In the genomic region with DNA sequence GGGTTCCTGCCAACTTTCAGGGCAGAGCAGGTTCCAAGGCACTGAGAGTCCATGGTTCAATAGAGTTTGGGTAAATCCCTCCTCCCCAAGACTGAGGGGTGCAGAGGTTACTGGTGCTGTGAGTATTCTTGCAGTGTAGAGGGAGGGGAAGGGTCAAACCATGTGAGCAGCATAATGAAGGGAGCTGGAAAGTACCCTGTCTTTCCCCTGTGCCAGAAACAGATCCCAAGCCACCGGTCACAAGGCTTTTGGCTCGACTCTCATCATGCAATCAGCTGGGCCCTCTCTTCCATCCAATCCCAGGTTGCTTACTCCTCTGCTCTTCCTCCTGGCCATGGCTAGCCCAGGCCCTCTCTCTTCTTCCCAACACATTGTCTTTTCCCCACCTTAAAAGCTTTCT, we compare ENCODE assay signal across 27 mouse cellular contexts.
"Had no signal": no experiment of that assay in that cellular context is flagged by ENCODE, and none has a peak within 500 bp of the region (broad histone marks: within the 10 kb centered on the region; RNA-seq: fewer than 3 reads in every experiment).

No protein-coding gene starts in this region.

- H3K9me3 ChIP-seq: embryonic facial prominence, embryonic 15.5 days had no signal

- ATAC-seq: forebrain, embryonic 13.5 days; forebrain, embryonic 14.5 days; forebrain, embryonic 15.5 days; forebrain, embryonic 16.5 days; forebrain, postnatal 0 days had no signal

- H3K27me3 ChIP-seq: embryonic facial prominence, embryonic 15.5 days; forebrain, embryonic 15.5 days had no signal

- H3K4me3 ChIP-seq: embryonic facial prominence, embryonic 10.5 days; embryonic facial prominence, embryonic 12.5 days; embryonic facial prominence, embryonic 13.5 days; embryonic facial prominence, embryonic 15.5 days; erythroblast, embryonic 14.5 days; forebrain, embryonic 10.5 days; forebrain, embryonic 12.5 days; forebrain, embryonic 13.5 days; forebrain, embryonic 15.5 days; gastrocnemius, adult 2 months; heart, adult 2 months; heart, embryonic 10.5 days had no signal

- H3K4me2 ChIP-seq: embryonic facial prominence, embryonic 12.5 days; embryonic facial prominence, embryonic 13.5 days; embryonic facial prominence, embryonic 15.5 days; forebrain, embryonic 12.5 days; forebrain, embryonic 13.5 days; forebrain, embryonic 15.5 days had no signal

- H3K36me3 ChIP-seq: embryonic facial prominence, embryonic 10.5 days; embryonic facial prominence, embryonic 12.5 days; embryonic facial prominence, embryonic 13.5 days; embryonic facial prominence, embryonic 15.5 days; forebrain, embryonic 10.5 days; forebrain, embryonic 12.5 days; forebrain, embryonic 15.5 days; heart, embryonic 10.5 days had no signal

- H3K9ac ChIP-seq: embryonic facial prominence, embryonic 12.5 days; embryonic facial prominence, embryonic 13.5 days; embryonic facial prominence, embryonic 15.5 days; forebrain, embryonic 12.5 days; forebrain, embryonic 13.5 days; forebrain, embryonic 15.5 days; forebrain, postnatal 0 days had no signal

- DNase-seq: cerebellum, adult 9-10 months; cerebellum, adult 9-11 months; cerebellum, postnatal 10 days; cerebellum, postnatal 14 days; cerebellum, postnatal 25 days; cerebellum, postnatal 36 days; forebrain, postnatal 0 days; gastrocnemius, adult 2 months; gastrocnemius, postnatal 10 days; gastrocnemius, postnatal 14 days; gastrocnemius, postnatal 25 days; gastrocnemius, postnatal 36 days; heart, adult 11 months; heart, adult 18-20 months; heart, adult 2 months had no signal

- H3K4me1 ChIP-seq: embryonic facial prominence, embryonic 10.5 days; embryonic facial prominence, embryonic 12.5 days; embryonic facial prominence, embryonic 13.5 days; embryonic facial prominence, embryonic 15.5 days; forebrain, embryonic 12.5 days; forebrain, embryonic 15.5 days; heart, embryonic 10.5 days had no signal

- H3K27ac ChIP-seq: embryonic facial prominence, embryonic 10.5 days; embryonic facial prominence, embryonic 12.5 days; embryonic facial prominence, embryonic 13.5 days; embryonic facial prominence, embryonic 15.5 days; forebrain, embryonic 10.5 days; forebrain, embryonic 12.5 days; forebrain, embryonic 13.5 days; forebrain, embryonic 15.5 days; gastrocnemius, adult 2 months; heart, adult 2 months; heart, embryonic 10.5 days had no signal
